Mouse (Mus musculus) right cerebral cortex, adult 2 months (tissue): ENCODE measurements around the gene Gm43951.

ENCODE experiments used
- DNase-seq, 2 experiments: peaks; one replicate each; pipeline ENCODE4 v3.0.0; 2021 to 2022; ENCODE audit warnings: low spot score in 2 of 2

The Gm43951 gene

DNA sequence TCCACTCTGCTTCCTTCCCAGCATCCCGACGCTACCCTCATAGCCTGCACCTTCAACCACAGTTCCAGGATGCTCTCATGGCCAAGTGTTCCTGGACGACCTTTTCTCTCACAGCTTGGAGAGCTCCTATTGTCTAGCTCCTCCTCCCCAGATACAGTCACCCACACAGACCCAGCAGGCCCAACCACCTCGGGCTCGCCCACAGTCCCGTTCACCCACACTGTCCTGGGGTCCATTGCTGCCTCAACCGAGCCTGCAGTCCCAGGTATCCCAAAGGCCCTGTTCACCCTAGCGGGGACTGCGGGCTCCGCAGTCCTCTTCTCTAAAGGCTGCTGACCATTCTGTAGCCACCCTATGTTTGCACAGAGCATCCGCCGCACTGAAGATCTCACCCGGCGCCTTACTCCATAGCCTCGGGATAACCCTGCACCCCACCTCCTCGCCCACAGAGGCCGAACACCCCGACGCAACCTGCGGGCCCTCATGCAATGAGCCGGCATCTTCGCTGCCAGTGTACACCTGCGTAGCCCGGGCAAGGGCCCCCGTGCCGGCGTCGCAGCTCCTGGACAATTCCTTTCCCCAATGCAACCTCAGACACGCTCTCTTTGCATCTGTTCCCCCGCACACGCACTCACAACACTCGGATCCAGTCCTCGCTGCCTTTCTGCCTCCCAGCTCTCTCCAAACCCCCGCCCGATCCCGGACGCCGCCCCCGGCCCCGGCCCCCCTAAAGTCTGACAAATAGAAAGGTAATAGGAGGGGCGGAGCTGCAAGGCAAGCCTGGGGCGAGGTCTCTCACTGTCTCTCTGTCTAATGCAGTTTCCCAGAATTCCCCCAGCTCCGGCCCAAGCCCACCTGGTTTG lies at the start of gene Gm43951:
Gene Gm43951 (minus strand): TSS at position 500 of the 863 bp plus-strand sequence.
- peak; percentile 36 to 45 for DNase-seq

DNA sequence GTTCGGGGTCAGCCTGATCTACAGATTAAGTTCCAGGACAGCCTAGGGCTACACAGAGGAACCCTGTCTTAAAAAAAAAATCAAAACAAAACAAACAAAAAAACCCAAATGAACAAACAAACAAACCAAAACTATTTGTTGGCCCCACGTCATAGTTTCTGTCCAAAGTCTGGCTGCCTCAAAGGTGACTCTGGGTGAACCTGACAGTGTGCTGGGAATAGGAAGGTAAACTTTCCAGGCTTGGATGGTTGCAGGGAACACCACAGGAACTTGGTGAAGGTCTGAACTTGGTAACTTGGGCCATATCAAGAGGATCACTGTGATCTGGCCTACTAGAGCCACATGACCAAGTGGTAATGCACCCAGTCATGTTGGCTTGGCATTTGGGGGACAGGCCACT lies 49.8 kb upstream of the Gm43951 start:
- no peak for DNase-seq

DNA sequence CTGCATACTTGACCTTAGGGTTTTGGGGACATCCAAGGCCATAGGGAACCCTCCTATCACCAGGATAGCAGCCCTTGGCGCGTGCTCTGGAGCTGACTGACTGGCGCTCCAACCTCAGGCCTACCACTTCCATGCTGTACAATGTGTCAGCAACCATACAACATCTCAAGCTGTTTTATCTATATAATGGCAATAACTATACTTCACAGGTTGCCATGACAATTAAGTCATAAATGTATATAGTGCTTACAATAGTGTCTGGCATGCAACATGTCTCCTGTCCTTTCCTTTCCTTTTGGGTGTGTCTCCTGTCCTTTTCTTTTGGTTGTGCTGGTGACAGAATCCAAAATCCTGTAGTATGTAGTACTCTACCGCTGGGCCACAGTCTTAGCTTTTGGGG lies 49.0 kb upstream of the Gm43951 start:
- no peak for DNase-seq

DNA sequence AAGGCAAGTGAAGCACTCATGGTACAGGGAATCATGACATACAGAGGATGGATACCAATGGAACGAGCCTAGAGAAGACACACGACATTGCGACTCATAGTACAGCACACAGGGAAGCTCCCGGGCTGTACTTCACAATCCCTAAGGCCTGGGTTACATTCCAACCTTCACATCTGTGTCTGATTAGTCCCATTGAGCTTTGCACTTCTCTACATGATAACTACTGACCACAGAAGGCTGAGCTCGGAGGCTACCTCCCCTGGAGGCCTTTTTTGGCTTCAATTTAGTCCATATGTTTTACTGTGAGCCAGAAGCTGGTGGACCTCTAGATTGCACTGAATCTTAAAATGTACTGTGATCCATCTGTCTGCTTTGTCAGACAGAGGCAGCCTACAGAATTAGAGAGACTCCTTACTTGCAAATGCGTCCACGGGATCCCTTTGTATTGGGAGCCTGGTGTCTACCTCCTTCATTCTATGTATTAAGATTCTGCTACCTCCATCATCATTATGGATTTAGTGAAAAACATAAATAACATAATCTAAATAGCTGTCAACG lies 38.6 kb upstream of the Gm43951 start:
- DNase-seq, result peak in 1 of 2 experiments; percentile 25

DNA sequence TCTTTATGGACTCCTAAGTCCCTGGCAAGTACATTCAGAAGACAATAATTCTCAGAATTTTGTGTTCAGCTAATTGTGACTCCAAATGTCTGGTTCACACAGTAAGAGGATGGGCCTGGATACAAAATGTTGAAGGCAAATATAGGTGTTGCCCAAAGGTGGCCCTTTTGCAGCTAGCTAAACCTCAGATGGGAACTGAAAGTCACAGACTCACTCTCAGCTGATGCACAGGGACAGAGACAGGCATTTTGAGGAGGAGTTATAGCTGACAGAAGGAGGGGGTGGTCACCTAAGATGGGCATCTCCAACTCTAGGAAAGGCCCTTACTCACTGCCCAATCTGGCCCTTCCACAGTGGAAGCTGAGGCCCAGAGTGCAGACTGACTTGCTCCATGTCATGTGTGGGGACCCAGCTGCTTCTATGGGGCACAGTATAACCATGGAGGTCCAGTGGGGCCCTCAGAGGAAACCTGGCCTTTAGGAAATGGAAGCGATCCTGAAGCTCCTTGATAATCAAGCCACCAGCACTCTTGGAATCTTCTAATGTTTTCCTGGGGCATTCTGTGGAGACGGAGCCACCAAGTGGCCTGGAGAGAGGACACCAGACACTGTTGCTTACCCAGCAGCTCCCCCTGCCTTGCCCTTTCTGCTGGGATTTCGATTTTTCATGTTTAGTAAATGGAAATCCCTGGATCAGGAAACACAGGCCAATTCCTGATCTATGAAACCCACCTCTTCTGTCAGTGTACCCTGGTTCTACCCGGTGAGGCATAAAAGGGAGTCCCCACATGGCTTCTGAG lies 33.6 kb upstream of the Gm43951 start:
- DNase-seq, result no peak

DNA sequence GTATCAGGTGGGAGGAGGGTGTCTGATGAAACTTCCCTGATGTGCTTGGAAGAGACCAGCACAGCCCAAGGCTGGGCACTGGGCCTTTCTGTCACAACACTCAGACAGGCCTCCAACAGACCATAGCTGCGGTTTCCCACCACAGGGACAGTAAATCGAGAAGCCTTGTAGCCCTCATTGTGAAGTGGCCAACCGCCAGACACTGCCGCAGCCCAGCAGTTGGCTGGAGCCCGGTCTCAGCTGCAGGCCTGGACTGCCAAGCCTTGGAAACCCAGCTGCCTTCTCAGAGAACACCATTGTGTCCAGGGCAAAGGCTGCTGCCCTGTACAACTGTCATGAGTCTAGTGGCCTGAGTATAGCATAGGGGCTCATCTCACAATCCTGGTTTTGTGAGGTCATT lies 27.4 kb upstream of the Gm43951 start:
- DNase-seq, result peak in 1 of 2 experiments; percentile 49

DNA sequence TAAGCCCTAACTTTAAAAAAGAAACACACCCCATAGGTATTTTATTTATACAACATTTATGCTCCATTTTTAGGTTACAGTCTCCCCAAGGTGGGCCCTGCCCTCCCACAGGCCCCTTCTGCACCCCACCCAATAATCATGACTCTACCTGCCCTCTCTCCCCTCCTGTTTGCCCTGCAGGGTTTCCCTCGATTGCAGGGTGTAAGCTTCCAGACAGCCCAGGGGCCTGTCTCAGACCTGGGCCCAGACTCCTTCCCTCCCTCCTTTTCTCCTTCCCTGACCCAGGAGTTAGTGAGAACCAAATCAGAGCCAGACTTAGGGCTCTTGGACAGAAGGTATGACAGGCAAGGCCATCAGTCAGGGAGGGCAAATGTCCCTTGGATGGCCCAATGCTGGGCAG lies 26.4 kb upstream of the Gm43951 start:
- DNase-seq, result no peak

DNA sequence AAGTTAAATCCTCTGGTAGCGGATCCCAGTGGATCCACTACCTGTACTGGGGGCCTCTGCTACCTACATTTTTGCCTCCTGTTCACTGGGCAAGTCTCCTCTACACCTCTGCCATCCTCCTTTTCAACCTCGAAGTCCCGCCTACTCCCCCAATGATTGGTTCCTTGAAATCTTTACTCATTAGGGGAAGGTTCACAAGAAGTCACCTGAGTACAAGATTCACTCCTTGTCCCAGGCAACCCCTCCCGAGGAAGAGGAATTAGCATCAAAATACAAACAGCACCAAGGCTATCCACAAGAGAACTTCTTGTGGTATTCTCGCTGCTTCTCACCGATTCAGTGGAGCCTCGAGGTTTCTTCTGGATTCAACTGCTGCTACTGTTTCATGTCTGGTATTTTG lies 25.4 kb upstream of the Gm43951 start:
- DNase-seq, result no peak

DNA sequence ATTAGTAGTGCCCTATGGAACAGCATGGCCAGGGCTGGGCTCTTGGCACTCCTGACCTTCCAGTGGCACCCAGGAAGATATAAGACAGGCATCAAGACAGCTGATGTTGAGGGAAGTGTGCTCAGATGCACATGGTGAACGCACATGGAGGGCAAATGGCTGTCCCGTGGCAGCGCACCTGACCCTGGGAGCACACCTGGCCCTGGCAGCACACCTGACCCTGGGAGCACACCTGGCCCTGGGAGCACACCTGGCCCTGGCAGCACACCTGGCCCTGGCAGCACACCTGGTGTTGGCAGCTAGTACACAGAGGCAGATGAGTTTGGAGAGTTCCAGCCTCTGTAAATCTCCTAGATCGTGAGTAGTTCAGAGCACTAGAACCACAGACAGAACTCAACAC lies 21.9 kb upstream of the Gm43951 start:
- DNase-seq, result no peak

DNA sequence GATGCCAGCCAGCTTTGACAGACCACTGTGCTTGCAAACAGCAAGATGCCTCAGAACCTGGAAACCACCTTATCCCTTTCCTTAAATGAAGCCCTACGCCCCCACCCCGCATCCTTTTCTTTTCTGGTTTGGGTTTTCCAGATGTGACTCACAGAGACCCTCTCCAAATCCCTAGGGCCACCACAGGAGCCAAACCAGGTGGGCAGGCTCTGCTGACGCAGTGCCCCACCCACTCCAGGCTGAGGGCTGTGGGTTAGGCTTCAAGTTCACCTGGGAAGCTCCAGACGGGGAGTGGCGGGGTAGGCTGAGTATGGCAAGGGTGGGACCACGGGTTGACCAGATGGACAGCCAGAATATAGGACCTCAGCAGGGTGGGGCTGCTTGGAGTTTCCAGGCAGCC lies 20.3 kb upstream of the Gm43951 start:
- DNase-seq, result no peak

DNA sequence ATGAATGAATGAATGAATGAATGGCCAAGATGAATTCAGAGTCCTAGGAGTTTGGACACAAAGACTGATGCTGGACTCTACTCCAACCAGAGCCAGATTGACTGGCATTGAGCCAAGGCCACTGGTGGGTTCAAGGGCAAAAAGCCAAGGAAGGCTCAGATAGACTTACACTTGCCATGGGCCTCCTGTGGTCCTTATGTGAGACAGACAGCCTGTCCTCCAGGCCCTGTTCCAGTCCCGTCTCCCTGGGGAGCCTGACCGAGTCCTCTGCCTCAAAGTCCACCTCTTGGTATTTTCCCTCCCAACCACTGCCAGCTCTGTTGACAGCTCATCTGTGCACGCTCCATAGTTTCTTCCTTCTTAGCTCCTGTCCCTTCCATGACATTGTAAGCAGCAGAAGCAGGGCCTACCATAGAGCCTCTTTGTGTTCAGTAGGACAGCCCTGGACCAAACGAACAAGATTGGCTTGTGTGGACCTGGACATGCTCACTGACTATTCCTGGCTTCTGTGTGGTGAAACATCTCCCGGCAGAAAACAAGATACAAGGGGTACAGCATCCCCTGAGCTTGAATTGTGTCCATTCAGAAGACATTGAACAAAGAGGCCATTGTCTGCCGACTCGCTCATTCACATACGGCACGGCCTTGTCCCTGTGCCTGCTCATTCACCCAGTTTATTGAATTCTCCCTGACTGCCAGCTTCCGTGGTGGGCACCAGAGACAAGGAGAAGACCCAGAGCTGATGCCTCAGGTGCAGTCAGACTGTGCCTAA lies 19.6 kb upstream of the Gm43951 start:
- DNase-seq, result no peak

DNA sequence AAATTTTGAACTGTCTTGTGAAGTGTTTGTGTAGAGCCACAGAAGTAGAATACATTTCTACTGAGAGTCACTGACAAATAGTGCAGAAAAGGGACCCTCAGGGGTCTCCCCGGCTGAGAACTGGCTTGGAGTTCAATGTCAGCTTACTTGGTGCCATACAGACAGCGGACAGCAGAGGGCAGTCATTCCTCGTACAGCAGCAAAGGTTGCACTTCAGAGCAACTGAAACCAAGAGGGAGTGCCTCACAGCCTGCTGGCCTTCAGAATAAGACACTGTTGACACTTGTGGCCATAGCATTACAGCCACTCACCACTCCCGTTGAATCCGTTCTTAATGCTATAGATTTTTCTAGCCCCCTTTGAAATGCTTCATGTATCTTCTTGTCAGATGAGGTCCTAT lies 18.2 kb upstream of the Gm43951 start:
- DNase-seq, result peak; percentile 88 to 90

DNA sequence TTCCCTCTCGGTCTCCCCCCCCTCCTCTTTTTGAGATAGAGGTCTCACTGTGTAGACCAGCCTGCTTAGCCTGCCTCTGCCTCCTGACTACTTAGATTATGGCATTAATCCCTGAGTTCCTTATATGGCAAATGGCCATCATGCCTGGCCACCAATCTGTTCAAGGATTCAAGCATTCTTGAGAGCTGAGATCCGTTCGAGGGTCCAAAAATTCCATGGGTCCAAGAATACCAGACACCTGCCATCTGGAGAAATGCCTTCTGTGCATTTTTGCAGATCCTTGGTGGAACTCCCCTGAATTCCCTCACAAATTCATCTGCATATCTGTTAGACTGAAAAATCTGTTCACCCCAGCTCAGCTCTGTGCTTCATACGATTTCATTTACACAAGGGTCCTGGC lies 16.8 kb upstream of the Gm43951 start:
- DNase-seq, result no peak

DNA sequence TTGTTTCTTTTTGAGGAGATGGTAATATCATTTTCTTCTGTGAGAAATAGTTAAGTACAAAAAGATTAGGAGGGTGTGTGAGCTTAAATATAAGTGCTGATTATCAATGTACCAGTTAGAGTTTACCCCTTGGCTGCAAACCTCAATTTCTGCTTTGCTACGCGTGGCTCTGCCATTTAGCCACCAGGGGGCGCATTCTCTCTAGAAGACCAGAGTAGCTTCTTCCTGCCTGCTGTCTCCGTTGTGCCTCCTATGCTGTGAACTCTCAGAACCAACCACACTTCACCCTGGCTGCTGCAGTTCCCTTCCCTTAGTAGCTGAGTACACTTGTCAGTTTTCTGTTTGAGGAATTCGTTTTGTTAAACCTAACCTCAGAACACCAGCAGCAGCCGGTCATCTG lies 14.6 kb upstream of the Gm43951 start:
- DNase-seq, result peak; percentile 74 to 76

DNA sequence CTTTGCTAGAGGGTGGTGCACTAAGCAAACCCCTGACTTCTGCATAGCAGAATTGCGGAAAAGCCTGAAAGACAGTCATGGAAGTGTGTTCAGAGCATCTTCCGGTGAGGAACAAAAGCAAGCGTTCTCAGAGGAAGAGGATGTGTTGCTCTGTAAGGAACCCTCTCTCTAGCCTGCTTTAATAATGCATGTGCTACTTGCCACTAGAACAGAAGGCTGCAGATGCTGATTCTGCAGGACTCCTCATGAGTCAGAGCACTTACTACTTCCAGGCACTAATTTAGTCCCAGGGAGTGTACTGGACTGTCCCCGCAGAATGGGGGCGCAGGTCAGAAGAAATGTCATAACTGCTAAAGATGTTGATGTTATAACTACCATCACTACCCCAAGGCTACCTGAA lies 10.5 kb upstream of the Gm43951 start:
- peak; percentile 29 to 45 for DNase-seq

DNA sequence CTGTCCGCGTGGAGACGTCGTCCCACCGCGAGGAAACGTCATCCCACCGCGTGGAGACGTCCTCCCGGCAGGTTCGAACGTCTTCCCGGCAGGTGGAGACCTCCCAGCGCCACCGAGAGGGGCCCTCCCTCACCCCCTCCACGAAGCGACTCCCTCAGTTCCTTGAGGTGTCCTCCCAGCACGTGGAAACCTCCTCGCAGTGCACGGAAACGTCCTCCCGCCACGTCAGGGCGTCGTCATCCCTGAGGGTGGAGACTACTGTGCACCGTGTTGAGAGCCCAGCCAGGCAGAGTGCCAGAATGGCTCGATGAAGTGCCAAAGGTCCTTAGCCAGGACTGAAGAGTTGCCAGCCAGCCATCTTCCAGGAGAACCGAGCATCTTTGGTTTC lies 8.8 kb upstream of the Gm43951 start, which contains the start of gene Med31:
Gene Med31 (minus strand): TSS at position 183 of the 388 bp plus-strand sequence.
- DNase-seq, result peak; percentile 69 to 71

DNA sequence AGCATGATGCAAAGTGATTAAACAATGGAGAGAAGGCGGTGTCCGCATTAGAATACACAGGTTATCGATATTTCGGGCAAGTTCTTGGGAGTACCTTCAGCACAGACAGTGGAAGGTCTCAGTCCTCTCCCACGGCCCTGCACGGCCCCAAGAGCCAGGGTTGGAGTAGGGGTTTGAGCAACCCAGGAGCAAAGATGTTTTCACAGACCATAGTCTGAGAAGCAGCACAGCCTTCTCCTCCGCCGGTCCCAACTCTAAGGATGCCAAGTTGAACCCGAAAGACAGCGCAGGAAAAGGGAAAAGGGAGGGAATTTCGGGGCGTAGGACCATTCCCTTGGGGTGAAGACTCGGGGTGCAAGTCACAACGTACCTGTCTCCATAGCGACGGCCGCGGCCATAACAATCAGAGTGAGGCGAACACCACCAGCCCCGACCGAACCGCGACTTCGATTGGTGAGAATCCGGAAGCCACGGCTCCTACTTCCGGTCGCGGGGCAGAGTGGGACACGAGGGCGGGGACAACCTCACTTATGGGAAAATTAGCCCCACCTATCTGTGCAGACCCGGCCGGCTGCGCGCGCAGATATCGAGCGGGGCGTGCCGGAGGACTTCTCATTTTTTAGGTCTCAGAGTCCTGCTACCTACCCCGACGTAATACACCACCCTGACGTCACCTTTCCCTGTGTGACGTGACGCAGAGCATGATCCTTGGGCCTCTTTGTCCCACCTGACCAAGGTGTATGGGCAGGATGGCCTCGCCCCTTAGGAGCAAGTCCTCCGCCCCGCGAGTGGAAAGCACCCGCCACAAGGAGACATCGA lies 8.2 kb upstream of the Gm43951 start:
- peak; percentile 95 to 96 for DNase-seq

DNA sequence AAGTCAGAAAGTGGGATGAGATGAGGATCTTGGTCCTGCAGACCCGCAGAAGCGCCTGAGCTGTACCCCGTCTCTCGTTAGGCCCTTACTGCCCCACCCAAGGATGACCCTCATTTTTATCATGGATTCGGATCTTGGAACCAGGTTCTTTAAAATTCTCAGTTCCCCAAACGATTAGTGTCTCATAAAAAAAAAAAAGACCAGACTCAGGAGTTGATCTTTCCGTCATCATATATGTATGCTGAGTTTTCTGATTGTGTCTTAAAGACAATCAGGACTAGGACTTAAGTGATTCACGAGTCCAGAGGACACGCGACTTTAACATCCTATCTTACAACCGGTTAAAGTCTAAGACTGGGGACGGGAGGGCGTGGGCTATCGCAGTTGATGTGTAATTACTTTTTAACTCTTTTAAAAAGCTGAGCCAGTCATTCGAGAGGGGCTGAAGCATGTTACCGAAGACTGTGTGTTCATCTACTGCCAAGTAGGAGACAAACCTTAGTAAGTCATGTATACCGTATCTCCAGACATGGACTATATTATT lies 1.3 kb upstream of the Gm43951 start:
- DNase-seq, result no peak

DNA sequence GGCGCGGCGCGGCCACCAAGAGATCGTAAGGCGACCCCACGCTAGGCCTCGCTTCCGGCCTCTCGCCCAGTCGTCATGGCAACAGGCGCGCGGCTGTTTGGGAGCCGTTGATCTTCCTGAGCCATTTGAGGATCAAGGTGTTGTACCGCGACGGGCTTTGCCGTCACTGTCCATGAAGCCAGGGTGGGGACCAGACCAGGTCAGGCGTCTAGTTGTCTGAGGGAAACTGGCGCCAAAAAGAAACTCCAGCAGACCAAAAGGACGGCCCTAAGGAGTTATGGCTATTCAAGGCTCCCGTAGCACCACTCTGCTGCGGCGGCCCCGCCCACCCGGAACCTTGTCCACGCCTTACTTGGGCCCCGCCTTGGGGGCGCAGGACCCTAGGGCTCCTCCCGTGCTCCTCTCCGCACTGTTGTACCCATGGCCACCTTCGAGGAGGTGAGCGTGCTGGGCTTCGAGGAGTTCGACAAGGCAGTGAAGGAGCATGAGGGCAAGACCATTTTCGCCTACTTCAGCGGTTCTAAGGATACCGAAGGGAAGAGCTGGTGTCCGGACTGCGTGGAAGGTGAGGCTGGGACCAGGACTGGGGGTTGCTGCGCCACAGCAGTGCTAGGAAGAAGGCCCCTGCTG lies 679 bp upstream of the Gm43951 start, which contains the start of the genes 4933427D14Rik and Txndc17:
Gene 4933427D14Rik (minus strand): TSS at position 256 of the 630 bp plus-strand sequence.
Gene Txndc17 (plus strand): TSS at position 344 of the 630 bp plus-strand sequence.
- DNase-seq, result peak; percentile 89 to 92

DNA sequence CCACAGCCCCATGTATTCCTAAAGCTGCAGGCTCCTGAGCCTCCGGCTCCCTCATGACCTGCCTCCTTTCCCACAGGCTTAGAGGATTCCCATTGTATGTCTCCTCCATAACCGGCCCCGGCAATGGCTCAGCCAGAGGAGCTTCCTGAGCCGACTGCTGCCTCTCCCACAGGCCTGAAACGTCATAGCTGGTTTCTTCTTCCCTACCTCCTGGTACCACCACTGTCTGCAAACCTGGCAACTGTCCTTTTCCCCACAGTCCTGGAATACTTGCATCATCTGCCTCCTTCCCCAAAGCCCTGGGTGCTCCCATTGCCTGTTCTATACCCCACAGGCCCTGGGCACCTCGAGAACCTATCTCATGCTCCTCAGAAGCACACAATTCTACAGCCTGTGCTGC lies 1.4 kb downstream of the Gm43951 start:
- peak; percentile 25 to 35 for DNase-seq
